Mouse (Mus musculus): ENCODE measurements around the gene Uap1. TPM values are rescaled to one million over a fixed set of nuclear protein-coding genes. Genes with fewer than 3 reads are reported as not detected.
"Not testable (repeated sequence)": the region's sequence is repeated elsewhere in the genome, so short reads cannot be mapped to it uniquely, and the experiment has no call there.

The Uap1 gene
- polyA plus RNA-seq, 1 experiment = 34.0 TPM

- peak; percentile 68 for DNase-seq (ENCODE audit: low read depth)
- TF ChIP-seq POLR2A (IDR thresholded peaks at IDR 0.05; ENCODE audit: borderline replicate concordance, extremely low read depth, insufficient read depth, insufficient read length, poor library complexity, severe bottlenecking) = no peak
- TF ChIP-seq CTCF (IDR thresholded peaks at IDR 0.05; ENCODE audit: borderline replicate concordance, extremely low read depth, insufficient read depth, insufficient read length) = no peak
These were observed 64.0 kb downstream of the Uap1 start, which contains the start of gene Ddr2 for GRCm38 (mm10) chr1:170110516-170111332. Ddr2 (minus strand) TSS chr1:170110762.

- DNase-seq (ENCODE audit: low read depth) = peak; percentile 16
- TF ChIP-seq CTCF (IDR thresholded peaks at IDR 0.05; ENCODE audit: borderline replicate concordance, extremely low read depth, insufficient read depth, insufficient read length) = no peak
- TF ChIP-seq POLR2A (IDR thresholded peaks at IDR 0.05; ENCODE audit: borderline replicate concordance, extremely low read depth, insufficient read depth, insufficient read length, poor library complexity, severe bottlenecking) = no peak
These were observed 64.8 kb downstream of the Uap1 start for GRCm38 (mm10) chr1:170109776-170110515.

- not testable (repeated sequence) for DNase-seq (ENCODE audit: low read depth)
These were observed 71.9 kb downstream of the Uap1 start for GRCm38 (mm10) chr1:170102814-170103213.

Other genes with a start within 250 kb of the Uap1 start
- 6.3 and 8.5 TPM in 2 replicates for gene Ccdc190, start 246.3 kb downstream of the Uap1 start, polyA plus RNA-seq (2012; rRNA removed)
- gene Hsd17b7, start 205.7 kb downstream of the Uap1 start, polyA plus RNA-seq (2012; rRNA removed) = 14.6 and 14.9 TPM in 2 replicates
- gene Ddr2, start 64.2 kb downstream of the Uap1 start, polyA plus RNA-seq (2012; rRNA removed) = 5.0 and 8.2 TPM in 2 replicates
- 21.8 and 26.2 TPM in 2 replicates for gene Uhmk1, start 40.4 kb upstream of the Uap1 start, polyA plus RNA-seq (2012; rRNA removed)
- not detected in 2 replicates for gene Sh2d1b2, start 57.8 kb upstream of the Uap1 start, polyA plus RNA-seq (2012; rRNA removed)
- gene Sh2d1b1, start 102.4 kb upstream of the Uap1 start, polyA plus RNA-seq (2012; rRNA removed) = 0.10 TPM in 1 of 2 replicates, not detected in the other
- 6.5 and 7.7 TPM in 2 replicates for gene Gm7694, start 131.4 kb upstream of the Uap1 start, polyA plus RNA-seq (2012; rRNA removed)
- not detected in 2 replicates for gene Spata46, start 133.8 kb upstream of the Uap1 start, polyA plus RNA-seq (2012; rRNA removed)

All from brain, embryonic 14.5 days (tissue).